Mouse (Mus musculus): ENCODE measurements at regions not wholly inside any gene's neighbourhood (a gene's known extent, or its start where the extent isn't known, plus 50 kb on each side); places are given as distances from the start of the nearest gene placed in this dataset.

DNA sequence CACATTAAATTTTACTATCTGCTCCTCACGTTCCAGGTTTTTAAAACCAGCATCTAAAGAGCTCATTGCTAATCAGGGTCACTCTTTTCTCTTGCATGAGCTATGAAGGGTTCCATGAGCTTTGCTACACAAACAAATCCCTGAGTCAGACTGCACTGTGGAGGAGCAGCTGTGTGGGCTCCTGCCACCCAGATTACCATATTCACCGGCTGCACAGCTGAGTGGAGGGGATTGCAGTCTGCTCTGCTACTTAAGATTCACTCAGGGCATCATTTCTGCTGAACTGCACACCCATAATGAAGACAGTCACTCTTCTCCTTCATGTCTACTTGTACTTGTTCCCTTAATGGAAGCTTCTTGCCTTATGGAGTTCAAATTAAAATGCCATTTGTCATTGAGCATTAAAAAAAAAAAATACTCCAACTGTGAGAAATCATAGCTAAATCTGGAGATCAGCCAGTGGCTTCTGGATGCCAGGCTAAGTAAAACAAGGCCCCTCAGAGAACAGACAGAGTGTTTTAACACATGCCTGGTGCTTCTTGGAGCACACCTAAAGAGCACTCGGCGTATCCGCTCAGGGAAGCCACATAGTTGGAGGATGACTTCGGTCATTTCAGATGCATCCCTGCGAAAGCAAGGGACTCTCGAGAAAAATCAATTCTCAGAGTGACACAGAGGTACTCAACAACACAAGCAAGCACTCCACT is 422.9 kb downstream of the Galc start:
- Histone ChIP-seq H3K36me3 (ENCODE audit: control insufficient read depth, insufficient read depth) (no peaks in the 10 kb centered on the region), H3K27ac (ENCODE audit: low read depth, low read length) (no peak overlapping the region), H3K4me3 (ENCODE audit: low read depth, low read length) (no peak overlapping the region), H3K27me3 (replicated peaks; ENCODE audit: control insufficient read depth, insufficient read depth, low read length) (no peaks in the 10 kb centered on the region), H3K9me3 (ENCODE audit: control insufficient read depth) (no peaks in the 10 kb centered on the region), H3K4me2 (replicated peaks; ENCODE audit: low read depth) (no peak overlapping the region), H3K4me1 (replicated peaks; ENCODE audit: control insufficient read depth, insufficient read depth, low read length) (no peaks in the 10 kb centered on the region), H3K9ac (ENCODE audit: low read depth, low read length) (no peak overlapping the region)
- no peak for TF ChIP-seq CTCF (IDR thresholded peaks at IDR 0.05; ENCODE audit: low read depth)
- ATAC-seq, result no peak
- whole genome bisulfite sequencing, result 78% methylated on average over 8 of the region's 8 CpGs

DNA sequence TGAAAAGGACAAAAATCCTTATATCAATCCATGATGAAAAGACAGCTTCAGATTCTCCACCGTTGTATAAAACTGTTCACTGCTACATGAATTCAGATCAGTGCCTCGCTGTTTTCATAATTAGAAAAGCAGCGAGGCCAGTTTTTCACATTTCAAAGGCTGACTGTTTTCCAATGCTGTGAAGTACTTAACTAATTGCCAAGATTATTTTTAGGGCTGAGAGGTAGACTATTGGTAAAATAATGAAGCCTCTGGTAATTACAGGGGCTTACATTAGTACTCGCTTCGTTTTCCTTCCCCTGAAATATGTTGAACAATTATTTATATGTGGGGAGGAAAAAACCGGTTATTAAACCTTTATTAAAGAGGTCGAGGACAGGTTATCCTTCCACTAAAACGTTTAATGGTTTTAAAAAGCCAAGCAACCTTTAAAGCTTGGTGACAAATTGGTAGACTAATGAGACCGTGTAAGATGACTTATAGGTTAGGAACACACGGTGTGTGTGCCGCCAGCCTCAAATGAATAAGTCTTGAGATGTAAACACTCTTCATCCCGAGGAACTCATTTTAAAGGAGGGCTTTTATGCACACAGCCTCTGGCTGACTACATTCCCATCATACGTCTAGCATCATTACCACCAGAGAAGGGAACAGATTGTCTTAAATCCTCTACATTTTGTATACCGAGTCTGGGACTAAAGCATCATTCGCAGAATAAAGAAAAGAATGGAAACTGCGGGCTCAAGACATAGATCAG is 465.7 kb downstream of the Galc start:
- Histone ChIP-seq H3K27me3 (replicated peaks; ENCODE audit: control insufficient read depth, insufficient read depth, low read length) (no peaks in the 10 kb centered on the region), H3K4me3 (ENCODE audit: low read depth, low read length) (no peak overlapping the region), H3K9me3 (ENCODE audit: control insufficient read depth) (no peaks in the 10 kb centered on the region), H3K27ac (ENCODE audit: low read depth, low read length) (no peak overlapping the region), H3K36me3 (ENCODE audit: control insufficient read depth, insufficient read depth) (no peaks in the 10 kb centered on the region), H3K9ac (ENCODE audit: low read depth, low read length) (no peak overlapping the region), H3K4me1 (replicated peaks; ENCODE audit: control insufficient read depth, insufficient read depth, low read length) (no peaks in the 10 kb centered on the region), H3K4me2 (replicated peaks; ENCODE audit: low read depth) (no peak overlapping the region)
- TF ChIP-seq CTCF (IDR thresholded peaks at IDR 0.05; ENCODE audit: low read depth), result no peak
- WGBS, result 78% methylated on average over 16 of the region's 16 CpGs
- no peak for ATAC-seq

DNA sequence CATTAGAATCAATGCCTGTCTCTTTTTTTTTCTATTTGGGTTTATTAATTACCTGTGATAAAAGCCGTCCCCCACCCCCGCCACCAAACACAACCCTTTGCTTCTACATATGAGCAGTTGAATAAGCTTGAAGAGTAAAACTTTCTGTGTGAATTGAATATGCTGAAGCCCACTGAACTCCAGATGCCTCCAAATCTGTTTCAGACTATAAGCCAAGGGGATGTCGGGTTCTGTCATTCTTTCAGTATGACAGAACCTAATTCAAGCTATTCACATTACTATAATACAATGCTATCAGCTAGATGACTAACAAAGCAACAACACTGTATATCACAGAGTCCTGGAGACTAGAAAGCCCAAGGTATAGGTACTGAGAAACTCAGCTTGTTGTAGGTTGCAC is 475.8 kb downstream of the Galc start:
- TF ChIP-seq CTCF (IDR thresholded peaks at IDR 0.05; ENCODE audit: low read depth), result no peak
- no peaks in the 10 kb centered on the region for H3K36me3 ChIP-seq (ENCODE audit: control insufficient read depth, insufficient read depth)

DNA sequence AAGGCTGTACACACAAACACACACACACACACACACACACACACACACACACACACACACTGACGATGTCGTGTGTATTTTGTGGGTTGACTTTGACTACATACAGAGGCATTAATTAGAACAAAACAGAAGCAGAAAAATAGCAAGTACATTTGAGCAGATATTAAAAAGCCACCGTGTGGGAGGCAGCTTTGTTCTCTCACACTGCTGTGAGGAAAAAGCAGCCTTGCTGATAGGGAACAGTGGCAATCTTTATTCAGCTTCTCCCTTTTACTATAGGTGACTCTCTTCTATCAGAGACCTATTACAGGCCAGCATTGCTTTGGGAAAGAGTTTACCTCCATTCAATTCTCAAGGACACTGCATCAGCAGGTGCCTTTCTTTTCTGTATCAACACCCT is 500.1 kb downstream of the Galc start:
- ATAC-seq, result no peak
- 78% methylated on average over 3 of the region's 3 CpGs for WGBS

More for the DNA sequence above, 475.8 kb downstream of the Galc start:
- no peaks in the 10 kb centered on the region for H3K9me3 ChIP-seq (ENCODE audit: control insufficient read depth)
- no peak overlapping the region for H3K4me2 ChIP-seq (replicated peaks; ENCODE audit: low read depth)
- no peak overlapping the region for H3K27ac ChIP-seq (ENCODE audit: low read depth, low read length)
- no peak for ATAC-seq
- H3K27me3 ChIP-seq (replicated peaks; ENCODE audit: control insufficient read depth, insufficient read depth, low read length), result no peaks in the 10 kb centered on the region
- no peaks in the 10 kb centered on the region for H3K4me1 ChIP-seq (replicated peaks; ENCODE audit: control insufficient read depth, insufficient read depth, low read length)
- 76% methylated on average over 3 of the region's 3 CpGs for WGBS
- no peak overlapping the region for H3K9ac ChIP-seq (ENCODE audit: low read depth, low read length)
- H3K4me3 ChIP-seq (ENCODE audit: low read depth, low read length), result no peak overlapping the region

DNA sequence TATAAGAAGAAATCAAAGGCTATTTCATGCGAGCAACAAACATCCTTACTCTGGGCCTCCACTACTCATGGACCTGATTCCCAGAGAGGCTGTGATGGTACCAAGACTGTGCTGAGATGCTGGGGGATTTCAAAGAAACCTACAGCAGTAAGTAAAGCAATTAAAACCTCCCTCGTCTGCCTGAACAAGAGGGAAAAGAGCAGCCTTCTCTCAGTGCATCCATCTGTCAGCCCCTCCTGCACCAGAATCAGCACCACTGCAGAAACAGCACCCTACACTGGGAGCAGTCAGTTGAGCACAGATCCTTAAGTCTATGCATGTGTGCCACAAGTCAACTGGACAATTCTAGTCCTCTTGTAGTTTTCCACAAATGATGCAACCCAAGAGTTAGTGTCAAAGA is 500.6 kb downstream of the Galc start:
- Histone ChIP-seq H3K9ac (ENCODE audit: low read depth, low read length) (no peak overlapping the region), H3K4me1 (replicated peaks; ENCODE audit: control insufficient read depth, insufficient read depth, low read length) (no peaks in the 10 kb centered on the region)
- TF ChIP-seq CTCF (IDR thresholded peaks at IDR 0.05; ENCODE audit: low read depth), result no peak

More for the DNA sequence above, 500.1 kb downstream of the Galc start:
- TF ChIP-seq CTCF (IDR thresholded peaks at IDR 0.05; ENCODE audit: low read depth), result no peak
- H3K4me1 ChIP-seq (replicated peaks; ENCODE audit: control insufficient read depth, insufficient read depth, low read length), result no peaks in the 10 kb centered on the region
- no peak overlapping the region for H3K9ac ChIP-seq (ENCODE audit: low read depth, low read length)
- no peaks in the 10 kb centered on the region for H3K27me3 ChIP-seq (replicated peaks; ENCODE audit: control insufficient read depth, insufficient read depth, low read length)
- no peaks in the 10 kb centered on the region for H3K36me3 ChIP-seq (ENCODE audit: control insufficient read depth, insufficient read depth)
- no peak overlapping the region for H3K4me2 ChIP-seq (replicated peaks; ENCODE audit: low read depth)
- no peak overlapping the region for H3K27ac ChIP-seq (ENCODE audit: low read depth, low read length)
- no peaks in the 10 kb centered on the region for H3K9me3 ChIP-seq (ENCODE audit: control insufficient read depth)
- H3K4me3 ChIP-seq (ENCODE audit: low read depth, low read length), result no peak overlapping the region

DNA sequence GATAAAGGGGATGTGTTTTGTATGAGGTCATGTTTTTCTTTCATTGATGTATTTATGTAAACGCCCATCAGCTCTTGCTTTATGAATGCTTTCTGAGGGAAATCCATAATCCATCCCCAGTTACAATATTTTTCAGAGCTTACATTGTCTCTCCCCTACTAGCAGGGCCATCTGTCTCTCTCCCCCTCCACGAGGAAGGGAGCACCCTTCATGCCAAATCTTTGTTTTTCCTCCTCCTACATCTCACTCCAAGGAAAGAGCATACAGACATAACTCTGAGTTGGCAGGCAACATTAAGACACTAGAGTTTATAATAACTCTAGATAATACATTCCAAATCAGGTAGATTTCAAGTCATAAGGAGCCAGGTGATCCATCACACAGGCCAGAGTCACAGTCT is 509.1 kb downstream of the Galc start:
- H3K4me1 ChIP-seq (replicated peaks; ENCODE audit: control insufficient read depth, insufficient read depth, low read length), result no peaks in the 10 kb centered on the region
- H3K9me3 ChIP-seq (ENCODE audit: control insufficient read depth), result no peaks in the 10 kb centered on the region
- ATAC-seq, result no peak
- no peak overlapping the region for H3K4me2 ChIP-seq (replicated peaks; ENCODE audit: low read depth)
- no peak for TF ChIP-seq CTCF (IDR thresholded peaks at IDR 0.05; ENCODE audit: low read depth)
- no peak overlapping the region for H3K9ac ChIP-seq (ENCODE audit: low read depth, low read length)
- no peak overlapping the region for H3K4me3 ChIP-seq (ENCODE audit: low read depth, low read length)
- H3K27ac ChIP-seq (ENCODE audit: low read depth, low read length), result no peak overlapping the region
- 57% methylated on average over 2 of the region's 2 CpGs for WGBS
- H3K27me3 ChIP-seq (replicated peaks; ENCODE audit: control insufficient read depth, insufficient read depth, low read length), result no peaks in the 10 kb centered on the region
- no peaks in the 10 kb centered on the region for H3K36me3 ChIP-seq (ENCODE audit: control insufficient read depth, insufficient read depth)

More for the DNA sequence above, 500.6 kb downstream of the Galc start:
- H3K4me3 ChIP-seq (ENCODE audit: low read depth, low read length), result no peak overlapping the region
- H3K27ac ChIP-seq (ENCODE audit: low read depth, low read length), result no peak overlapping the region
- no peak for ATAC-seq
- no peaks in the 10 kb centered on the region for H3K27me3 ChIP-seq (replicated peaks; ENCODE audit: control insufficient read depth, insufficient read depth, low read length)
- no peaks in the 10 kb centered on the region for H3K36me3 ChIP-seq (ENCODE audit: control insufficient read depth, insufficient read depth)
- WGBS, result 55% methylated on average over 2 of the region's 2 CpGs
- no peak overlapping the region for H3K4me2 ChIP-seq (replicated peaks; ENCODE audit: low read depth)
- H3K9me3 ChIP-seq (ENCODE audit: control insufficient read depth), result no peaks in the 10 kb centered on the region

Measured in intestine, postnatal 0 days (tissue).